Mouse (Mus musculus): ENCODE data around the gene Gm39115.
A peak's percentile ranks its signal among the peaks of the same experiment; 100 is the strongest.

Gm39115 gene

DNA sequence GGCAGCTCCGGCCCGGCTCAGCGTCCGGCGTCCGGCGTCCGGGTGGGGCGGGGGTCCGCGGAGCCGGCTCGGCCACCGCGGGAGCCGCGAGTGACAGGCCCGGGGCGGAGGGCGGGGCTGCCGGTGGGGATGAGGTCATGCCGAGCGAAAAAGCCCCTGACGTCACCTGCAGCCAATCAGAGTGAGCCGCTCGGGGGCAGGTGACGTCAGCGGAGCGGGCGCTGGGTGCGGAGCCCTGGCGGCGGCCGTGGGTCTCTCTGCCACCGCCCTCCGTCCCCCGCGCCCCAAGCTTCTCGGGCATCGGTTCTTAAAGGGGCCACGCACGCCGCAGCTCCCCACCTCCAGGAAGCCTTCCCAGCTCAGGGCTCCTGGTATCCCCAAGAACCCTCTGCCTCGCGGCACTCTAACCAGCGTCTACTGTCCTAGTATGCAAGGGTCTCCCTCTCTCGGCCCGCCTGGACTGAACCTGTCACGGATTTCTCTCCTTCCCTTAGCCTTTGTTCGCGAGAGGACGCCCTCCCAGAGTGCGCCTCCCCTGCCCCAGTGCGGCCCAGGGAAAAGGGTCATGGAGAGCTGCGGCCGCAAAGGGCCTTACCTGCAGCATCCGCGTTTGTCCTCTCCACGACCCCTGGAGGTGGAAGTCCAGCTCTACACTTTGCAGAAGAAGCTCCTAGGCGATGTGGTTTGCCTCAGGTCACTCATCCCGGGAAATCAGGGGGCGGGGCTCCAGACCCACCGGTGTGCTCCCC, 40.5 kb downstream of the Gm39115 start, which contains the start of gene Dusp8:
Gene Dusp8 (minus strand): TSS at position 661 of the 749 bp plus-strand sequence.
- DNase-seq, result peak; percentile 91

- DNase-seq, result peak; percentile 38
Observed at GRCm38 (mm10) chr7:142094301-142095143, 41.3 kb downstream of the Gm39115 start.

GRCm38 (mm10) chr7:142093696-142094240, 42.1 kb downstream of the Gm39115 start:
- no peak for DNase-seq

GRCm38 (mm10) chr7:142092991-142093390, 42.8 kb downstream of the Gm39115 start:
- DNase-seq, result no peak

GRCm38 (mm10) chr7:142091848-142092247, 44.0 kb downstream of the Gm39115 start:
- no peak for DNase-seq

- DNase-seq, result no peak
Observed at GRCm38 (mm10) chr7:142089648-142090447, 46.0 kb downstream of the Gm39115 start.

- DNase-seq, result peak; percentile 16
Observed at GRCm38 (mm10) chr7:142088886-142089285, 46.9 kb downstream of the Gm39115 start.

- DNase-seq, result no peak
Observed at GRCm38 (mm10) chr7:142087069-142087652, 48.7 kb downstream of the Gm39115 start.

- DNase-seq, result no peak
Observed at GRCm38 (mm10) chr7:142086159-142086905, 49.5 kb downstream of the Gm39115 start.

All from kidney, postnatal 10 days (tissue).